Mouse (Mus musculus) cerebellum, adult 11-12 months (tissue): Measurements from ENCODE around the gene Adgra3.

Source experiments
- DNase-seq: peaks from one replicate; pipeline ENCODE4 v3.0.0; 2022

The Adgra3 gene

GRCm38 (mm10) chr5:49965810-49966209 lies 93.0 kb downstream of the Adgra3 start:
- no peak for DNase-seq

- peak; percentile 53 for DNase-seq
Measured at GRCm38 (mm10) chr5:49961478-49962431, 97.1 kb downstream of the Adgra3 start.

- no peak for DNase-seq
Measured at GRCm38 (mm10) chr5:49936354-49936753, 122.5 kb downstream of the Adgra3 start.

GRCm38 (mm10) chr5:49924712-49925111 lies 134.1 kb downstream of the Adgra3 start:
- no peak for DNase-seq

- no peak for DNase-seq
Measured at GRCm38 (mm10) chr5:49915695-49916106, 143.1 kb downstream of the Adgra3 start.
